Comparison of ENCODE assay signal across 20 mouse cellular contexts in genomic region chr11:61228406-61228805, GRCm38 (mm10). TPM values are rescaled to one million over a fixed set of nuclear protein-coding genes. Genes with fewer than 3 reads are reported as not detected.
DNase-seq lines count a peak whose midpoint lies in the region; ATAC-seq lines count a peak whose summit lies in the region.
"Had no signal": no experiment of that assay in that cellular context is flagged by ENCODE, and none has a peak within 500 bp of the region (broad histone marks: within the 10 kb centered on the region; RNA-seq: fewer than 3 reads in every experiment).

No protein-coding gene starts in this region.

- intact Hi-C loops in heart, postnatal 25 days (cut with DNase I): no loop called here

- H3K4me1 ChIP-seq in heart, embryonic 14.5 days (ENCODE audit: control insufficient read depth in 2 of 2, insufficient read depth in 2 of 2, low read length in 2 of 2): peaks cover 25 to 29% of the 10 kb centered on the region in 2 experiments

- no peak overlapping the region for H3K9ac ChIP-seq in heart, embryonic 14.5 days (ENCODE audit: low read length)
- H3K9ac ChIP-seq: embryonic facial prominence, embryonic 15.5 days; heart, embryonic 12.5 days; hindbrain, embryonic 14.5 days; limb, embryonic 12.5 days; liver, embryonic 13.5 days had no signal

- H3K4me2 ChIP-seq in heart, embryonic 14.5 days (ENCODE audit: low read length): peak overlapping the region; percentile 8; the same call in 1 of the 2 replicates
- H3K4me2 ChIP-seq: embryonic facial prominence, embryonic 15.5 days; heart, embryonic 12.5 days; hindbrain, embryonic 14.5 days; limb, embryonic 12.5 days; liver, embryonic 13.5 days had no signal

- H3K27me3 ChIP-seq in heart, embryonic 14.5 days (ENCODE audit: control insufficient read depth, insufficient read depth, low read length): no peaks in the 10 kb centered on the region
- H3K27me3 ChIP-seq: embryonic facial prominence, embryonic 15.5 days; limb, embryonic 12.5 days had no signal

- 58% methylated on average over 3 of the region's 3 CpGs for WGBS in heart, embryonic 14.5 days

- H3K27ac ChIP-seq in heart, embryonic 14.5 days (replicated peaks in 1 of 2; ENCODE audit: control insufficient read depth in 1 of 2, insufficient read depth in 1 of 2, low read depth in 2 of 2, low read length in 2 of 2): peak overlapping the region in 1 of 2 experiments; percentile 38; a peak in 2 of 4 replicates
- H3K27ac ChIP-seq: embryonic facial prominence, embryonic 15.5 days; hindbrain, embryonic 14.5 days; kidney, postnatal 0 days; limb, embryonic 12.5 days; liver, embryonic 13.5 days; midbrain, embryonic 10.5 days had no signal

- H3K4me3 ChIP-seq in heart, embryonic 14.5 days (ENCODE audit: control insufficient read depth in 1 of 2, insufficient read depth in 1 of 2, low read depth in 1 of 2, low read length in 2 of 2): no peak overlapping the region
- H3K4me3 ChIP-seq: embryonic facial prominence, embryonic 15.5 days; heart, embryonic 12.5 days; limb, embryonic 12.5 days; liver, embryonic 13.5 days; midbrain, embryonic 10.5 days had no signal

- H3K9me3 ChIP-seq in heart, embryonic 14.5 days (ENCODE audit: control insufficient read depth, low read length): no peaks in the 10 kb centered on the region
- H3K9me3 ChIP-seq: embryonic facial prominence, embryonic 15.5 days; heart, embryonic 12.5 days; limb, embryonic 12.5 days; liver, embryonic 13.5 days; midbrain, embryonic 10.5 days had no signal

- DNase-seq in heart, postnatal 25 days (ENCODE audit: low spot score): no peak
- peak; percentile 12 for DNase-seq in adipocyte (ENCODE audit: low spot score)
- peak; percentile 20 to 28 for DNase-seq in cerebellum, postnatal 36 days
- peak; percentile 60 for DNase-seq in lung, postnatal 36 days
- DNase-seq in retina, embryonic 14.5 days (ENCODE audit: low spot score): no peak
- DNase-seq in urinary bladder, postnatal 36 days (ENCODE audit: low spot score in 2 of 2): no peak
- DNase-seq: adrenal gland, postnatal 14 days; embryo, embryonic 11 days; liver, embryonic 13.5 days; thymus, postnatal 14 days had no signal

- no peak for ATAC-seq in heart, embryonic 14.5 days (ENCODE audit: insufficient number of reproducible peaks, insufficient read depth, low FRiP score, low read depth)
- no peak for ATAC-seq in megakaryocyte-erythroid progenitor cell, adult 5-6 weeks (replicated peaks; ENCODE audit: low FRiP score, low TSS enrichment, poor library complexity, severe bottlenecking)
- ATAC-seq: forebrain, embryonic 16.5 days; intestine, embryonic 16.5 days had no signal

- no peaks in the 10 kb centered on the region for H3K36me3 ChIP-seq in heart, embryonic 14.5 days (ENCODE audit: control insufficient read depth, insufficient read depth, low read length)
- H3K36me3 ChIP-seq: embryonic facial prominence, embryonic 15.5 days; heart, embryonic 12.5 days; limb, embryonic 12.5 days; liver, embryonic 13.5 days; midbrain, embryonic 10.5 days had no signal

RNA-seq across cellular contexts. Expression of gene Aldh3a1, which starts 21.1 kb away (rescaled TPM):
- polyA plus RNA-seq in heart, embryonic 14.5 days (2014; fragmentation: Nextera tagmentation; extraction: Ambion mirVana): 0.45 and 0.53 TPM in 2 replicates
- 1 to 10 TPM in 1 of 2 experiments, under 1 TPM in 1; 0.87 to 1.8 TPM for total RNA-seq in heart, postnatal 25 days (2021)
- total RNA-seq in megakaryocyte-erythroid progenitor cell, adult 5-6 weeks (2014; fragmentation: Nextera tagmentation): not detected in 2 replicates
- not detected in 2 replicates for total RNA-seq in megakaryocyte-erythroid progenitor cell, adult 5-6 weeks (2017)
- total RNA-seq: adrenal gland, postnatal 14 days had no signal
- polyA plus RNA-seq: heart, embryonic 12.5 days; hindbrain, embryonic 14.5 days; kidney, postnatal 0 days; midbrain, embryonic 10.5 days had no signal

RNA-seq across cellular contexts. Expression of gene Aldh3a2, which starts 38.9 kb away (rescaled TPM):
- 35.7 and 43.8 TPM in 2 replicates for polyA plus RNA-seq in heart, embryonic 14.5 days (2014; fragmentation: Nextera tagmentation; extraction: Ambion mirVana)
- total RNA-seq in heart, postnatal 25 days (2021): 10 to 100 TPM; 30.6 to 35.2 TPM
- 10.6 and 15.4 TPM in 2 replicates for total RNA-seq in megakaryocyte-erythroid progenitor cell, adult 5-6 weeks (2014; fragmentation: Nextera tagmentation)
- 10.8 and 30.6 TPM in 2 replicates for total RNA-seq in megakaryocyte-erythroid progenitor cell, adult 5-6 weeks (2017)

RNA-seq across cellular contexts. Expression of gene Usp22, which starts 53.6 kb away (rescaled TPM):
- polyA plus RNA-seq in heart, embryonic 14.5 days (2014; fragmentation: Nextera tagmentation; extraction: Ambion mirVana): 92.2 and 92.5 TPM in 2 replicates
- 10 to 100 TPM; 28.1 to 30.6 TPM for total RNA-seq in heart, postnatal 25 days (2021)
- total RNA-seq in megakaryocyte-erythroid progenitor cell, adult 5-6 weeks (2014; fragmentation: Nextera tagmentation): 19.8 and 20.3 TPM in 2 replicates
- 23.9 and 24.0 TPM in 2 replicates for total RNA-seq in megakaryocyte-erythroid progenitor cell, adult 5-6 weeks (2017)

Comparison
In these comparisons a context has a peak if more than half of its experiments do, and no peak if none do; other contexts are left out.
1. DNase-seq: peak in adipocyte (single experiment), cerebellum, postnatal 36 days (2 of 2) and lung, postnatal 36 days (single experiment); none in heart, postnatal 25 days (single experiment), retina, embryonic 14.5 days (single experiment) and urinary bladder, postnatal 36 days (0 of 2).